Mouse (Mus musculus): ENCODE data around the gene Gpr19.

GRCm38 (mm10) chr6:134859021-134859420 is 39.4 kb downstream of the Gpr19 start:
- TF ChIP-seq POLR2A (IDR thresholded peaks at IDR 0.05; ENCODE audit: borderline replicate concordance, control insufficient read depth, low read depth, low read length) = no peak
- no peak for TF ChIP-seq CTCF (IDR thresholded peaks at IDR 0.05; ENCODE audit: control insufficient read depth, insufficient read depth, low read length)

All from bone marrow, adult 2 months (tissue).